Mouse (Mus musculus): ENCODE data around the gene D830030K20Rik. TPM values are rescaled to one million over a fixed set of nuclear protein-coding genes. Genes with fewer than 3 reads are reported as not detected.
A peak's percentile ranks its signal among the peaks of the same experiment; 100 is the strongest.
"Not testable (repeated sequence)": the region's sequence is repeated elsewhere in the genome, so short reads cannot be mapped to it uniquely, and the experiment has no call there.

D830030K20Rik gene
- 1 to 10 TPM; 4.0 to 6.1 (median 4.2) TPM for total RNA-seq (2022)

DNA sequence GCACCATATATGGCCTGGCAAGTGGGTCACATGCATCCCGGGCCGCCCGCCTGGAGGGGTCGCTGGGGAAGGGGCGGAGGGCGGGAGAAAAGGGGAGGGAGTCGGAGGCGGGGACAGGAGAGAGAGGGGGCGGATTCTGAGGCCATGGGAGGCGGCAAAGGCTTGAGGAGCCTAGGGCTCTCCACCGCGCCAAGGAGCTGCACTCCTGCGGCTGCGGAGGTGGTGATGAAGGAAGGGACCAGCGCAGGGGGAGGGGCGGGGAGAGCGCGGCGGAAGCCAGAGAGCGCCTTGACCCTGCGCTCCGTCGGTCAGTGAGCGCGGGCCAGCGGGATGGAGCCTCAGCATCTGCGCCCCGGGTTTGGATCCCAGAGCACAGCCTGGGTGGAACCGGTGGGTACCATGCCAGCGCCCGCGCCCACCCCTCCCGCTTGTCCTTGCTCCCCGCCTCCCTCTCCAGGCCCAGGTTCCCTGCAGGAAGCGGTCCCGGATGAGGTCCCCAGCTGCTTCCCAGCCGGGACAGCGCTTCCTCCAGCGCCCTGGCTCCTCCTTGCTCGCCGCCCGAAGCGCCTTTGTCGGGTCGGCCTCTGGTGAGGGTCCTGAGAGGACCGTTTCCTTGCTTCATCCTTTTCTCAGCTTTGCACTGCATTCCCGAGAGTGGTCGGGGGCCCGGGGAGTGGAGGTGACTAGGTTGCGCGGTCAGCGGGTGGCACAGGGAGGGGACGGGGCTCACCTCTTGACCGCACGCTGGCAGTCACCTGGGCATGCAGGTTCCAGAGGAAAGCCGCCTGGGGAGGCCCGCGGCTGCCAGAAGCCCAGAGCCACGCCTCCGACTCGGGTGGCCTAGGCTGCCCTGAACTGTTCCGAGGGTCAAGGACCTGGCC is at the start of gene D830030K20Rik:
D830030K20Rik (plus strand) TSS at position 217 of the 881 bp plus-strand sequence.
- not testable (repeated sequence) for DNase-seq (ENCODE audit: low spot score in 2 of 2)

DNA sequence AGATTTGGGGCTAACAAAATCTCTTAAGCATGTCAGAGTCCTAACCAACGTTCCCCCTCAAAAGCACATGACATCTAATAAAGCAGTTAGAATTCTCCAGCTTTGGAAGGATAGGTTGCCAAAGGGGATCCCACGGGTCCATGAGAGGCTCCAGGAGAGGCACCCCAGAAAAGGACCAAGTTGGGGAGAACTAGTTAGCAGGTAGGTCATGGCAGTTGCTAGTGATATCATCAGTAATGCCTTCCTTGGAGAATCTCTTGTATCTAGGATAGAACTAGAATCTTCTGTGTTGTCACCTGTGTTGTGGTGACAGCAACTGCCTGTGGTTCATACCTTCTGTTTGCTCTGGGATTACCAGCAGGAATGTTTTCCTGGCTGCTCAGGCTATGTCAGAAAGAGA is 20.3 kb upstream of the D830030K20Rik start, which contains the start of gene Gm5795:
Gm5795 (plus strand) TSS at position 301 of the 400 bp plus-strand sequence.
- DNase-seq (ENCODE audit: low spot score in 2 of 2): not testable (repeated sequence)

DNA sequence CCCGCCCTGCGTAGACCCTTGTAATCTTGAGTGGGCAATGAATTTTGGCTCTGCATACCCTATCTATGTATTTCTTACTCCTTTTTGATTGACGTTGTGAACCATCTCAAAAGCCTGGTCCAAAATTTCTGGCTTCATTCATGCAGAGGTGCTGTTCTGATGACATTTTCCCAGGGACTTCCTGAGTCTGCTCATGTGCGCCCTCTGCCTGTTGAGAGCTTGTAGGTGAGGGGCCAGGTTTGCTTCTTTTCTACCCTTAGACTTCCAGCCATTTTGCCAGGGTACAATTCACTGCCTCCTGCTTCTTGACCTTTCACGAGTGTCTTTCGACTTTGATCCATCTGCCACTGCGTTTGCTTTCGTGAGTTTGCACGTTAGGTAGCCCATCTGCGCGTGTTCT is 1.1 kb downstream of the D830030K20Rik start:
- peak in 1 of 2 experiments; percentile 7 for DNase-seq (ENCODE audit: low spot score in 2 of 2)

DNA sequence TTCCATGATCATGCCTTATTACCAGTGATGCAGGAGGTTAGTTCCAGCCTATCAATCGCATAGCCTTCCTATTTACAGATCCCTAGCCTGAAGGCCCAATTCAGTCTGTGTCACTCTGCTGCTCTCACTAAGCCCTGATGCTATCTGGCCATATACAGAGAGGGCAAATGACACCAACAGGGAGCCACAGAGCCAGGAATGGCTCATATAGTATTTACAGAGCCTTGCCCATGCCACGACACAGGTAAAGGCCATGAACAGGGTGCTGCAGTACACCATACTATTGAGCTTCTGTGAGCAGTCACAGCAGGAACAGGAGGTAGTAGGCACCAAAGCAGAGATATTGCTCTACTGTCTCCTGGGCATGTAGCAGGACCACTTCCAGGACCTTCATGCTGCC is 54.2 kb downstream of the D830030K20Rik start:
- peak in 1 of 2 experiments; percentile 3 for DNase-seq (ENCODE audit: low spot score in 2 of 2)

Other genes starting within 250 kb of the D830030K20Rik start
- not detected for gene Gm2888, start 178.5 kb upstream of the D830030K20Rik start, total RNA-seq (2022)
- gene Gm2897, start 159.2 kb upstream of the D830030K20Rik start, total RNA-seq (2022): under 1 TPM in 2 of 4 experiments, not detected in 2; 0.84 TPM
- gene Gm10340, start 74.5 kb upstream of the D830030K20Rik start, total RNA-seq (2022): 1 to 10 TPM in 1 of 4 experiments, under 1 TPM in 1, not detected in 2; 0.23 to 1.0 TPM
- gene Gm5795, start 20.2 kb upstream of the D830030K20Rik start, total RNA-seq (2022): not detected
- gene Gm2956, start 124.1 kb downstream of the D830030K20Rik start, total RNA-seq (2022): not detected
- not detected for gene Gm10413, start 186.6 kb downstream of the D830030K20Rik start, total RNA-seq (2022)
- gene Gm10409, start 204.1 kb downstream of the D830030K20Rik start, total RNA-seq (2022): 1 to 10 TPM; 2.3 to 3.7 (median 2.6) TPM
- gene Gm3005, start 219.6 kb downstream of the D830030K20Rik start, total RNA-seq (2022): 1 to 10 TPM in 1 of 4 experiments, under 1 TPM in 1, not detected in 2; 0.99 to 2.0 TPM
- gene Gm10408, start 240.9 kb downstream of the D830030K20Rik start, total RNA-seq (2022): not detected